Mouse (Mus musculus): ENCODE measurements around the gene Ccl17.

The Ccl17 gene

GRCm38 (mm10) chr8:94789256-94789955, 20.8 kb upstream of the Ccl17 start:
- no peak for DNase-seq (ENCODE audit: low spot score)

DNA sequence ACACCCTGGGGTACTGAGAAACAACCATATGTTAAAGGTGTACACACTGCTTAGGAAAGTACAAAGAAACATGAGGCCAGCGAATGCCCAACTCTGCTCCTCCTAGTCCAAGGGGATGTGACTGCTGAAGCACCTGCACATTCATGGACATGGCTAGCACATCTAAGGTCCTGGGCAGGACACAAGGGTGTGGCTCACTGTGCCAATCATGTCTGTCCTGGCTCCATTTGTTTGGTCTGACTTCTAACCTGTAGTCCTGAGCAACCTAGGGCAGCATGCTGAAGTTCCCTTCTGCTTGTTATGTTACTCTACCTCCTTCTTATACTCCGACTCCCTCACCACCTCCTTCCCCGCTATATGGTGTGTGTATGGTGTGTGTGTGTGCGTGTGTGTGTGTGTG, 15.9 kb upstream of the Ccl17 start:
- DNase-seq (ENCODE audit: low spot score), result no peak

DNA sequence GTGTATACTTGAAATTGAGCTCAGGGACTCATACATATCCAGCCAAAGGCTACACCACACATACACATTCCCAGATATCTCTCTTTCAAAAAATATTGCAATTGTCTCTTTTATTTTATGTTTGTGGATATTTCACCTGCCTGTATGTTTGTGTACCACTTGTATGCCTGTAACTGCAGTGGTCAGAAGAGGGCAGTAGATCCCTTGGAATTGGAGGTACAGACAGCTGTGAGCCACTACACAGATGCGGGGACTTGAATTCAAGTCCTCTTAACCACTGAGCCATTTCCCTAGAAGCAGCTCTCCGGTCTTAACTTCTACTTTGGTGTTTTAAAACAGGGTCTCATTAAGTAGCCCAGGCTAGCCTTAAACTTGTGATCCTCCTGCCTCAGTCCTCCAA, 15.5 kb upstream of the Ccl17 start:
- no peak for DNase-seq (ENCODE audit: low spot score)

GRCm38 (mm10) chr8:94800278-94800968, 9.8 kb upstream of the Ccl17 start:
- peak; percentile 41 for DNase-seq (ENCODE audit: low spot score)

DNA sequence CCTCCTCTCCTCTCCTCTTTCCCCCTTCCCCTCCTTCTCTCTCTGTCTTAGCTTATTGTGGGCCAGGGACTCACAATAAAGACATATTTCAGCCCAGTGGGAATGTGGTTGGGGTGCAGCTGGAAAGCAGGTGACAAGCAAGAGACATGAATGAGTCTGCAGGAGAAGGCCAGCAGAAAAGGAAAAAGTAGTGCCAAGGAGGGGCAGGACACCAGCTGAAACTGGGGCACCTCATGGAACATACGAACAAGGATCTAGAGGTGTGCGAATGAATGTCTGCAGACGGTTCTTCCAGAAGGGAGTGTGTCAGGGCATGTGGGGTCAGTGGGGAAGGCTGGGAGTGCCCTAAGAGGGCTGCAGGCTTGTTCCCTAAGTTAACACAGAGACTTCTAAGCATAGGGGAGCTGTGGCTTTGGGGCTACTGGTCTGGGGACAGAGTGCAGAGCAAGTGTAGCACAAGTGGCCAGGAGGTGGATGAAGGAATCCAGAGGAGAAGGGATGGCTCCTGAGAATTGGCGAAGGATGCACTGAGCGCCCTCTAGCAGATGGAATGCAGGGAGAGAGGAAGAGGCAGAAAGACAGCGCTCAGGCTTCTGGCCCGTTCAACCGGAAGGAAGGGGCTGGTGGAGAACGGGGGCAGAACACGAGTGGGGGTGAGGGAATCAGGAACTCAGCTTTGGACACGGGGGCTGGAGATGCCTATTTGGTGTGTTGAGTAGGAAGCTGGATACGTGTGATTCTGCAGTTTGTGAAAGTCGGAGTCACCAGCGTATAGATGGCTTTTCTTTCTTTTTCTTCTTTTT, 8.8 kb upstream of the Ccl17 start:
- DNase-seq (ENCODE audit: low spot score), result no peak

GRCm38 (mm10) chr8:94802375-94802774, 7.9 kb upstream of the Ccl17 start:
- DNase-seq (ENCODE audit: low spot score), result no peak

GRCm38 (mm10) chr8:94803551-94803950, 6.7 kb upstream of the Ccl17 start:
- no peak for DNase-seq (ENCODE audit: low spot score)

- DNase-seq (ENCODE audit: low spot score), result no peak
Observed at GRCm38 (mm10) chr8:94804546-94805340, 5.5 kb upstream of the Ccl17 start.

DNA sequence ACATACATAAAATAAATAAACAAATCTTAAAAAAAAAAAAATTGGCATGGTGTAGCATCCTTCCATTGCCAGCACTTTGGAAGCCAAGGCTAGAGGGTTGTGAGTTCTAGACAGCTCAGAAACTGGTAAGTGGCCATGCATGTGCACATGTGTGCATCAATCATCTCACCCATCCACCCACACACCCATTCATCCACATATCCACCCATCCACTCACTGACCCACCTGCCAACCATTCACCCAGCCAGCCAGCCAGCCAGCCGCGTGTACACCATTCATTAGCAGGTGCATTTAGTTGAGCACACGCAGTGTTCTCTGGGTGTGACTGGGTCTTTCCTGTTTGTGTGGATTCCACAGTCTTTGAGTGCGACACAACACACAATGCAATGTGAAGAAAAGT, 4.4 kb upstream of the Ccl17 start:
- DNase-seq (ENCODE audit: low spot score), result no peak

- DNase-seq (ENCODE audit: low spot score), result peak; percentile 58
Observed at GRCm38 (mm10) chr8:94807506-94807905, 2.7 kb upstream of the Ccl17 start.

GRCm38 (mm10) chr8:94808372-94808771, 1.9 kb upstream of the Ccl17 start:
- DNase-seq (ENCODE audit: low spot score), result no peak

DNA sequence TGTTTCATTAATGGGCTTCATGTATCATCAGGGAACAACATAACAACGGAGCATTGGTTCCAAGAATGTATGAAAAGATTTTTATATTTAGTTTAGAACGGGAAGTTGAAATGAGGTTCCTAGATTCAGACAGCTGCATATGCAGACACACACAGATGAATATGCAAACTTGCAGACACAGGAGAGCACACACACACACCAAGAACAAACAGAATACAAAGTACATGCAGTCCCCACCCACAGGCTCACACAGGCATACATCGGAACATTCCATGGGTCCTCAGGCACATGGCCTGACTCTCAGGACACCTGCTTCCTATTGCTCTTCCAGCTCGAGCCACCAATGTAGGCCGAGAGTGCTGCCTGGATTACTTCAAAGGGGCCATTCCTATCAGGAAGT, 602 bp downstream of the Ccl17 start:
- DNase-seq (ENCODE audit: low spot score), result no peak

DNA sequence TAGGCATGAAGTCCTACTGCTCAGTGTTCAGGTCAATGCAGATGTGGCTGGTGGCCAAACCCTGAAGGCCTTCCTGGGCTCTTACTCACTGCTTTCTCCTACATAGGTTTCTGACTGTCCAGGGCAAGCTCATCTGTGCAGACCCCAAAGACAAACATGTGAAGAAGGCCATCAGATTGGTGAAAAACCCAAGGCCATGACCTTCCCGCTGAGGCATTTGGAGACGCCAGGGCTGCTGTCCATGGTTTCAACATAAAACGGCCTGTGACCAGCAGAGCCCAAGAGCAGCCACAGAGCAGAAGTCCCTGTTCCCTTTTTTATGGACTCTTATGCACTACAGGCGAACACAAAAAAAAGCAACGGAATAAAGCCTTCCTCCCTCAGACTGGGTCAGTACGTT, 1.4 kb downstream of the Ccl17 start:
- peak; percentile 54 for DNase-seq (ENCODE audit: low spot score)

DNA sequence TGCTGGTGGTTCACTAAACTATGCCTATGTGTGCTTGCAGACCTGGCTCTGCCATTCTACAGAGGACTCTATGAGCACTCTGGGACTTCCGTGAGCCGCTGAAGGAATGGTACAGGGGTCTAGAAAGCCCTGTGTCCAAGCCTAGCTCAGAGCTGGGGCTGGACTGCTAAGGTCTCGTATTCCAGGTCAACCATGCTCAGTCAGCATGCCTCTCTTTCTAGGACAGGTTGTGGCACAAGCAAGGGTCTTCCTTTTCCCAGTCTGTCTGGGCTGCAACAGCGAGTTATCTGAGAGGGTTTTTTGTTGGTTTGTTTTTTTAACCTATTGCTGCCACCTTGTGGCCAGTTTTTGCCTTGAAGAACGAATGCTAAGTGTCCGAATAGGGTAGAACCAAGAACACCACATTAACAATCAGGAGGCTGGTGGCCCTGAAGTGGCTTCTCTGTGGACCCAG, 2.4 kb downstream of the Ccl17 start:
- peak; percentile 72 for DNase-seq (ENCODE audit: low spot score)

DNA sequence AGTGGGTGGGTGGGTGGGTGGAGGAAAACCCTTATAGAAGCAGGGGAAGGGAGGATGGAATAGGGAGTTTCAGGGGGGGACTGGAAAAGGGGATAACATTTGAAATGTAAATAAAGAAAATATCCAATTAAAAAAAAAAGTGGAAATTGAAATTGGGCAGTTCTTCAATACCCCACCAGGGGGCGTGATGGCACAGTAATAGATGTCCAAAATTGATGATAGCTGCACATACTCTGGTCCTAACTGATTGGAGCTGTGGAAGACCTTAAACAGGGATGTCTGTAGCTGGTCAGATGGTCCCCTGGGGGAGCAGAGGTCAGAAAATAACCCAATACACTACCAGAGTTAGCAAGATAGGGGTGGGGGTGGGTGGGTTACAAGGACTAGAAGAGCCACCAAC, 4.3 kb downstream of the Ccl17 start:
- DNase-seq (ENCODE audit: low spot score), result no peak

DNA sequence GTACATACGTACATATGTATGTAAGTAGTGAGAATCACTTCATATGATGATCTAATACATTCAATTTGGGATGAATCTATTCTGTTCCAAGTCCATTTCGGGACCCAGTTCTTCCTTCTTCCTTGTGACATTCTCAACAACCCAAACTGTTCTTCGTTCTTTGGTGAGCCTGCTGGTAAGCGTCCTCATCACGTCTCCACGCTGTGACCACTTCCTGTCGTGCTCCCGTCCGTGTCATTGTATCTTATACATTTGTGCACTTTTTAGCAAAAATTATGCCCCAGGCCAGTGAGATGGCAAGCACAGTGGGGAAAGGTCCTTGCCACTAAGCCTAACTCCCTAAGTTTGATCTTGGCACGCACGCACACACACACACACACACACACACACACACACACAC, 7.7 kb downstream of the Ccl17 start:
- no peak for DNase-seq (ENCODE audit: low spot score)

DNA sequence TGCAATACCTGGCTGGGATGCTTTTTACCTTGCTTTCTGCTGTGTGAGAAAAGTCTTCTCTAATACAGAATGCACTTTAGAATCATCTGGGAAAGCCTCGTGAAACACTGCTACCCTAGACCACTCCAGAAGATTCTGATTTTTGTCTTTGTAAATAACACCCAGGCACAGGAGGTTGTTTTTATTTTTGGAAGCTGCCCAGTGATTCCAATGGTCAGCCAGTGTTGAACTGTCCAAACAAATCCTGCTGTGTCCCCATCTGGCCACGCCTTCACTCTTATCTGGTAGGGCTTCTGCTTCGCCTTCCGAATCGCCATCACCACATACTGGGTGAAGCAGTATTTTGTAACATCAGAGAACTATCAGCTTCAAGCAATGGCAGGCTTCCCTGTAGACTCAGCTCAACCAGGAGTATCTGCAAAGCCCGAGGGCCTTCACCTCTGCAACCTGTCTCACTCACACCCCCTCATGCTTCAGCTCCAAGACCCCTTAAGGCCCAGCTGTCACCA, 9.5 kb downstream of the Ccl17 start:
- no peak for DNase-seq (ENCODE audit: low spot score)

GRCm38 (mm10) chr8:94820553-94820952, 10.3 kb downstream of the Ccl17 start:
- DNase-seq (ENCODE audit: low spot score), result no peak

DNA sequence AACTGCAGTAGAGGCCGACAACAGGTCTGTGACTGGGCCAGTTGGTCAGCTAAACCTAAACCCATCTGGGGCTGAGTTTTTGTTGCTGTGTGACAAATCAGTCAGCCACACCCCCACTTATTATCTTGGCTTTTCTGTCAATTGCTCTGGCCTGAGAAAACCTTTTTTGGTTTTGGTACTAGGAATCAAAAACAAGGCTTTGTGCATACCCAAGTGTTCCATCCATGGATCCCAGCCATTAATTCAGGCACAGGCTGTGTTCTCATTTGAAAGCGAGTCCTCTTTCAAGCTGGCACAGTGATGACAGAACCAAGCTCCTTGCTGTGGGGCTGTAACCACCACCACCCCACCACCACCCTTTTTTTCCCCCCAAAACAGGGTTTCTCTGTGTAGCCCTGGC, 11.1 kb downstream of the Ccl17 start:
- DNase-seq (ENCODE audit: low spot score), result no peak

DNA sequence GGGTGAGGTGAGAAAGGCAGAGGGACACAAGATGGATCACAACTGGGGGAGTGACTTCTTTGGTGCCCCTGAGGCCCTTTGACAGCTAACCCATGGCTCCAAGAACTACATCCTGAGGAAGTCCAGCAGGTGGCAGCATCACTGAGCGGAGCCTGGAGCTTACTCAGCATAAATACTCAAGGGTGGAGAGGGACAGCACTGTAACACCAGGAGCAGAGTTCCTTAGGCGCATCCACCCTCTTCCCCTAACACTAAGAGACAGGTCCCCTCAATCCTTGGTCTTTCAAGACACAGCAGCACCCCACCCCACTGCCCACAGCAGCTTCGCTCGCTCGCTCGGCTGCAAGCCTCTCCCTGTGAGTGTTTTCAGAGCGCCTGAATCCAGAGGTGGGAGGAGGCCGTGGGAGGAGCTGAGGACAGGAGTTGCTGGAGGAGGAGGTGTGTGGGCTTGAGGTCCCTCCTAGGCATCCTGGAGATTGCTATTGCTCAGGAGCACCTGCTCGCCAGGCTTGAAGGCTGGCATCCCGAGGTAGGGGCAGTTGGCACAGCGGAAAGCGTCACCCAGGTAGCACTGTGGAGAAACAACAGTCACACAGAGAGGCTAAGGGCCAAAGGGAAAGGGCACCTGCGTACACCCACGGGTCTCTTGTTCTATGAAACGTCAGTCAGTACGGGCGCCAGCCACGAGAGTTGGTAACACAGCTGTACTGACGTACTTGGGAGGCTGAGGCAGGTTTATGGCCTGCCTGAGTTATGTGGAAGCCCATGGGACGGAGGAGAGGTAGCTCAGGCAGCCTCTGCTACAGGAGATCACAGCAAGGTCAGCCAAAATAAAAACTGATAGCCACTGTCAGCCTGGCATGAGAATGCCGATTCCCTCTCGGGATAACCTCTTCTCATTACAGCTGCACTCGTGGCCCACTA, 12.6 kb downstream of the Ccl17 start:
- peak; percentile 68 for DNase-seq (ENCODE audit: low spot score)

DNA sequence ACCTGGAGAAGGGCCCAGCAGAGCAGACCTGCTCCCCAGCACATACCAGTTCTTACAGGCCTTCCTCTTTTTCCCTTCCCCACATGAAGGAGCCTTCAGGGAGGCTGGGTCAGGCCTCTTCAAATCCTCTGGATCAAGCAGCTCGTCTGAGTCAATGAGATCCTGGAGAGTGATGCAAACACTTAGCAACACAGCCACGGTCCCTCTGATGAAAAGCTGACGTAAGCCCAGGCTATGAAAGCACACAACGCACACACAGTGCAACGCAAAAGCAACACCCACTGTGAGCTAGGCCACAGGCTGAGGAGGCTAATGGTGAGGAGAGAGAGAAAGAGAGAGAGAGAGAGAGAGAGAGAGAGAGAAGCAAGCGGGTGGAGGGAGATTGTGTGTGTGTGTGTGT, 14.9 kb downstream of the Ccl17 start:
- DNase-seq (ENCODE audit: low spot score), result no peak

Data from ovary, postnatal 36 days (tissue).